Mouse (Mus musculus): ENCODE results near the gene Klf8. TPM values are rescaled to one million over a fixed set of nuclear protein-coding genes. Genes with fewer than 3 reads are reported as not detected.
A peak's percentile ranks its signal among the peaks of the same experiment; 100 is the strongest.

The Klf8 gene
- total RNA-seq, 1 experiment = 12.0 TPM

DNA sequence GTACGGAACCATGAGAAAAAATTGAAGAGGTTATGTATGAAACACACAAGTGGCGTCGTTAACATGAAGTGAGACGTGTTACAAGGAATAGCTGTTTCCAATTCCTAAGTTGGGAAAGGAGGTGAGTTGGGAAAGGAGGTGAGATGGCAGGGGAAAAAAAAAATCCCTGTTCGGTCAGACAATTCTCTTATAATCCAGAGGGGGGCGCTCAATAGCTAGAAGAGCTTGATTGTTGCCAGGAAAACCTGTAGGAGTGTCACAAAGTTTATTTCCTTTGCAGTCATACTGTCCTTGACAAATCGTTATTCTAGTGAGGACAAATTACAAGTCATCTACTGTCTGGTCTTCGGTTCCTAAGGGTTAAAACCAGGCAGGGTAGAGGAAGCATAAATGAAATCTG lies 132.5 kb downstream of the Klf8 start:
- no peak overlapping the region for H3K27ac ChIP-seq (ENCODE audit: insufficient read depth, low read depth, low read length, poor library complexity, severe bottlenecking)
- no peak for TF ChIP-seq CHD2 (IDR thresholded peaks at IDR 0.05; ENCODE audit: low read depth, low read length)
- TF ChIP-seq MAFK (IDR thresholded peaks at IDR 0.05; ENCODE audit: insufficient read depth, low read depth, low read length) = no peak
- TF ChIP-seq ZNF384 (IDR thresholded peaks at IDR 0.05; ENCODE audit: low read depth, low read length) = peak; percentile 86
- TF ChIP-seq HCFC1 (IDR thresholded peaks at IDR 0.05; ENCODE audit: borderline replicate concordance, insufficient read depth, low read length) = no peak
- TF ChIP-seq ZC3H11A (IDR thresholded peaks at IDR 0.05; ENCODE audit: borderline replicate concordance, low read depth, low read length) = no peak

DNA sequence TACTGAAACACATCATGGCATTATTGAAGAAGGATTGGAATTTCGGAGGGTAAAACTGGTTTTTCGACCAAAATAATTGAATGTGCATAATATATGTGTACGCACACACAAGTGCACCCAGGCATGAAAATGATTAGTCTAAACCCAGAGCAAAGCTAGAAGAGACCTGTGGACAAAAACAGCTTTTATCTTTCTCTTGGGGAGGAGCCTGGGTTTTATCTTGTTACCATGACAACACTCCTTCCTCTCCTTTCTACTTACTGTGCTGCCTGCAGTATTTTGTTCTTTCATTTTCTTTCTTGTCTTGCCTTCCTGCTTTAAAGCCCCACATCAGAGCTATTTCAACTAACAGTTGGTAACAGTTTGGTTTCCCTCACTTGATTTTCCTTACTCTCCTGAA lies 137.8 kb downstream of the Klf8 start:
- H3K36me3 ChIP-seq (ENCODE audit: control insufficient read depth, insufficient read depth, low read length, poor library complexity, severe bottlenecking) = no peaks in the 10 kb centered on the region

More for the DNA sequence above, 132.5 kb downstream of the Klf8 start:
- Histone ChIP-seq H3K4me3 (ENCODE audit: insufficient read depth in 1 of 2, low read depth in 1 of 2, low read length in 2 of 2, poor library complexity in 1 of 2, severe bottlenecking in 1 of 2) (no peak overlapping the region), H3K4me1 (ENCODE audit: control insufficient read depth in 2 of 2, insufficient read depth in 2 of 2, low read length in 2 of 2, poor library complexity in 1 of 2) (no peaks in the 10 kb centered on the region), H3K9ac (ENCODE audit: insufficient read depth, low read depth, low read length, poor library complexity, severe bottlenecking) (no peak overlapping the region), H3K9me3 (ENCODE audit: control insufficient read depth, insufficient read depth, low read depth, low read length) (no peaks in the 10 kb centered on the region), H3K36me3 (ENCODE audit: control insufficient read depth, insufficient read depth, low read length, poor library complexity, severe bottlenecking) (no peaks in the 10 kb centered on the region)
- in situ Hi-C loops (cut with MboI; ENCODE audit: low sequenced_read_pairs in 2 of 2, unreplicated experiment in 2 of 2) = loop anchor here (10.0 to 25.0 kb wide), 2 partner anchors 132 to 145 kb away; partner anchors contain the start of gene Klf8 (in 1 of the 2)
- no peak for DNase-seq (ENCODE audit: low read depth, low spot score)

DNA sequence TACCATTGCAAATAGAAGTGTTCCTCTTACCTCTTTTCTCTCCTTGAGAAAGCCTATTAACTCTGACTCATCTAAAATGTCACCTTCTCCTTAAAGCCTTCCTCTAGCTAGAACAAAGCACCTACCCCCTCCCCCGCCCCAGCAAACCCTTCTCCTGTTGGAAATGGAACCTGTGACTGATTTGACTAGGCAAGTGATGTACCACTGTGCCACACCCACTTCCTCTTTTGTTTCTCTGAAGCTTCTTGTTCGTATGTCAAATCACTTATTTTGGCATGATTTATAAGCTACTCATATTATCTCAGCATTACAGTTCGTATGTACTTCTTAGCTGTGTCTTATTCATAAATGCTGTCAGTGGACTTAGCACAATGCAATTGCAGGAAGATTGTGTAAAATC lies 144.5 kb downstream of the Klf8 start:
- no peak overlapping the region for H3K9ac ChIP-seq (ENCODE audit: insufficient read depth, low read depth, low read length, poor library complexity, severe bottlenecking)
- no peaks in the 10 kb centered on the region for H3K4me1 ChIP-seq (ENCODE audit: control insufficient read depth in 2 of 2, insufficient read depth in 2 of 2, low read length in 2 of 2, poor library complexity in 1 of 2)
- no peak overlapping the region for H3K4me3 ChIP-seq (ENCODE audit: insufficient read depth in 1 of 2, low read depth in 1 of 2, low read length in 2 of 2, poor library complexity in 1 of 2, severe bottlenecking in 1 of 2)
- no peak for TF ChIP-seq MAFK (IDR thresholded peaks at IDR 0.05; ENCODE audit: insufficient read depth, low read depth, low read length)
- no peak for TF ChIP-seq HCFC1 (IDR thresholded peaks at IDR 0.05; ENCODE audit: borderline replicate concordance, insufficient read depth, low read length)
- no peak for TF ChIP-seq ZNF384 (IDR thresholded peaks at IDR 0.05; ENCODE audit: low read depth, low read length)
- TF ChIP-seq ZC3H11A (IDR thresholded peaks at IDR 0.05; ENCODE audit: borderline replicate concordance, low read depth, low read length) = no peak
- no peak for TF ChIP-seq CHD2 (IDR thresholded peaks at IDR 0.05; ENCODE audit: low read depth, low read length)
- in situ Hi-C loops (cut with MboI; ENCODE audit: low sequenced_read_pairs in 2 of 2, unreplicated experiment in 2 of 2) = loop anchor here in 1 of 2 experiments (10.0 to 25.0 kb wide), 2 partner anchors 57 to 331 kb away; partner anchors contain the start of gene Nbdy
- no peak overlapping the region for H3K27ac ChIP-seq (ENCODE audit: insufficient read depth, low read depth, low read length, poor library complexity, severe bottlenecking)
- DNase-seq (ENCODE audit: low read depth, low spot score) = peak; percentile 2
- no peaks in the 10 kb centered on the region for H3K36me3 ChIP-seq (ENCODE audit: control insufficient read depth, insufficient read depth, low read length, poor library complexity, severe bottlenecking)
- no peaks in the 10 kb centered on the region for H3K9me3 ChIP-seq (ENCODE audit: control insufficient read depth, insufficient read depth, low read depth, low read length)

More for the DNA sequence above, 137.8 kb downstream of the Klf8 start:
- H3K4me1 ChIP-seq (ENCODE audit: control insufficient read depth in 2 of 2, insufficient read depth in 2 of 2, low read length in 2 of 2, poor library complexity in 1 of 2) = no peaks in the 10 kb centered on the region
- no peak for DNase-seq (ENCODE audit: low read depth, low spot score)
- TF ChIP-seq ZNF384 (IDR thresholded peaks at IDR 0.05; ENCODE audit: low read depth, low read length) (no peak), ZC3H11A (IDR thresholded peaks at IDR 0.05; ENCODE audit: borderline replicate concordance, low read depth, low read length) (no peak), HCFC1 (IDR thresholded peaks at IDR 0.05; ENCODE audit: borderline replicate concordance, insufficient read depth, low read length) (no peak), MAFK (IDR thresholded peaks at IDR 0.05; ENCODE audit: insufficient read depth, low read depth, low read length) (no peak), CHD2 (IDR thresholded peaks at IDR 0.05; ENCODE audit: low read depth, low read length) (no peak)
- no peak overlapping the region for H3K9ac ChIP-seq (ENCODE audit: insufficient read depth, low read depth, low read length, poor library complexity, severe bottlenecking)
- H3K9me3 ChIP-seq (ENCODE audit: control insufficient read depth, insufficient read depth, low read depth, low read length) = no peaks in the 10 kb centered on the region
- in situ Hi-C loops (cut with MboI; ENCODE audit: low sequenced_read_pairs in 2 of 2, unreplicated experiment in 2 of 2) = loop anchor here in 1 of 2 experiments (25.0 kb wide), 1 partner anchor 337 kb away; the partner anchor contains the start of gene Nbdy
- H3K27ac ChIP-seq (ENCODE audit: insufficient read depth, low read depth, low read length, poor library complexity, severe bottlenecking) = no peak overlapping the region
- H3K4me3 ChIP-seq (ENCODE audit: insufficient read depth in 1 of 2, low read depth in 1 of 2, low read length in 2 of 2, poor library complexity in 1 of 2, severe bottlenecking in 1 of 2) = no peak overlapping the region

DNA sequence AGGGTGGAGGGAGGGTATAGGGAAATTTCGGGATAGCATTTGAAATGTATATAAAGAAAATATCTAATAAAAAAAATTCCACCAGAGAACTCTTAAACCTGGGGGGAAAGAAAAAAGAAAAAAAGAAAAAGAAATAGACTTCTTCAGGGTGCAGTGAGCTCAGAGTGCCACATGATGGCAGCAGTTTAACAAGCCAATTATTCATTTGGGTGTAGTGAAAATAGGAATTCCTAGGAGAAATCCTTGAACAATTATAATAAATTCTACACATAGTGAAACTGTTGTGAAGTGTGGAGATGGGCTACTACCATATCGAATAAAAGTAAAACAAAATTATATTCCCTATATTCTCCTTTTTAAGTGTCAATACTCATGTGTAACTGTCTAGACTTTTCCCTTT lies 152.0 kb downstream of the Klf8 start:
- no peak overlapping the region for H3K4me3 ChIP-seq (ENCODE audit: insufficient read depth in 1 of 2, low read depth in 1 of 2, low read length in 2 of 2, poor library complexity in 1 of 2, severe bottlenecking in 1 of 2)
- TF ChIP-seq ZNF384 (IDR thresholded peaks at IDR 0.05; ENCODE audit: low read depth, low read length) (no peak), MAFK (IDR thresholded peaks at IDR 0.05; ENCODE audit: insufficient read depth, low read depth, low read length) (no peak), ZC3H11A (IDR thresholded peaks at IDR 0.05; ENCODE audit: borderline replicate concordance, low read depth, low read length) (no peak), HCFC1 (IDR thresholded peaks at IDR 0.05; ENCODE audit: borderline replicate concordance, insufficient read depth, low read length) (no peak), CHD2 (IDR thresholded peaks at IDR 0.05; ENCODE audit: low read depth, low read length) (no peak)
- peaks cover 3% of the 10 kb centered on the region; the same call in 1 of the 2 replicates for H3K36me3 ChIP-seq (ENCODE audit: control insufficient read depth, insufficient read depth, low read length, poor library complexity, severe bottlenecking)
- DNase-seq (ENCODE audit: low read depth, low spot score) = no peak
- no peak overlapping the region for H3K27ac ChIP-seq (ENCODE audit: insufficient read depth, low read depth, low read length, poor library complexity, severe bottlenecking)
- H3K4me1 ChIP-seq (ENCODE audit: control insufficient read depth in 2 of 2, insufficient read depth in 2 of 2, low read length in 2 of 2, poor library complexity in 1 of 2) = no peaks in the 10 kb centered on the region
- in situ Hi-C loops (cut with MboI; ENCODE audit: low sequenced_read_pairs in 2 of 2, unreplicated experiment in 2 of 2) = loop anchor here in 1 of 2 experiments (10.0 to 25.0 kb wide), 2 partner anchors 64 to 323 kb away; partner anchors contain the start of gene Nbdy
- H3K9me3 ChIP-seq (ENCODE audit: control insufficient read depth, insufficient read depth, low read depth, low read length) = no peaks in the 10 kb centered on the region
- no peak overlapping the region for H3K9ac ChIP-seq (ENCODE audit: insufficient read depth, low read depth, low read length, poor library complexity, severe bottlenecking)
